Mouse (Mus musculus) bone marrow macrophage, adult 2 months (primary cell): ENCODE data around the gene Ift122. TPM values are rescaled to one million over a fixed set of nuclear protein-coding genes. Genes with fewer than 3 reads are reported as not detected.

ENCODE experiments used
- H3K27ac ChIP-seq: 2 replicates; pipeline ENCODE4 v1.5.1; 2012; ENCODE audit warnings: low read depth, low read length; ENCODE audit not compliant: insufficient read depth
- H3K4me1 ChIP-seq: 2 replicates; pipeline ENCODE4 v1.6.1; 2012; ENCODE audit warnings: low read length; ENCODE audit not compliant: control insufficient read depth, insufficient read depth
- H3K4me3 ChIP-seq: 2 replicates; pipeline ENCODE4 v1.5.1; 2012; ENCODE audit warnings: mild to moderate bottlenecking, low read length, moderate library complexity; ENCODE audit not compliant: insufficient read depth
- CTCF ChIP-seq: IDR thresholded peaks from 2 replicates; pipeline ENCODE4 v1.5.1; 2012; ENCODE audit warnings: low read depth, mild to moderate bottlenecking, low read length, moderate library complexity
- POLR2A ChIP-seq: IDR thresholded peaks from 2 replicates; pipeline ENCODE4 v1.6.1; 2012; ENCODE audit warnings: mild to moderate bottlenecking, low read depth, low read length, borderline replicate concordance
- polyA plus RNA-seq: library from polyadenylated mRNA; stranded (reverse); fragments of >200 nt; gene quantifications from 2 replicates; pipeline ENCODE4 v1.2.4, GENCODE M21; 2012; ENCODE audit not compliant: missing spikeins, insufficient read depth, insufficient read length

The Ift122 gene
- polyA plus RNA-seq: 6.0 and 9.3 TPM in 2 replicates

- peak within 1 kb of the TSS; percentile 53 for H3K27ac ChIP-seq
- H3K4me1 ChIP-seq: no peaks in the 10 kb centered on the region; the same call in 1 of the 2 replicates
- TF ChIP-seq POLR2A: no peak
- TF ChIP-seq CTCF: no peak
- peak within 1 kb of the TSS; percentile 76 for H3K4me3 ChIP-seq
Measured at GRCm38 (mm10) chr6:115853091-115853813, at the start of gene Ift122, which contains the start of gene Mbd4. TSS of gene Ift122 (plus strand) at chr6:115853470. TSS of gene Mbd4 (minus strand) at chr6:115853371.

- peaks cover 2% of the 10 kb centered on the region; the same call in 1 of the 2 replicates for H3K4me1 ChIP-seq
- no peak overlapping the region for H3K27ac ChIP-seq
- H3K4me3 ChIP-seq: no peak overlapping the region
- TF ChIP-seq POLR2A (no peak), CTCF (peak; percentile 38)
Measured at GRCm38 (mm10) chr6:115803541-115804382, 49.5 kb upstream of the Ift122 start.

DNA sequence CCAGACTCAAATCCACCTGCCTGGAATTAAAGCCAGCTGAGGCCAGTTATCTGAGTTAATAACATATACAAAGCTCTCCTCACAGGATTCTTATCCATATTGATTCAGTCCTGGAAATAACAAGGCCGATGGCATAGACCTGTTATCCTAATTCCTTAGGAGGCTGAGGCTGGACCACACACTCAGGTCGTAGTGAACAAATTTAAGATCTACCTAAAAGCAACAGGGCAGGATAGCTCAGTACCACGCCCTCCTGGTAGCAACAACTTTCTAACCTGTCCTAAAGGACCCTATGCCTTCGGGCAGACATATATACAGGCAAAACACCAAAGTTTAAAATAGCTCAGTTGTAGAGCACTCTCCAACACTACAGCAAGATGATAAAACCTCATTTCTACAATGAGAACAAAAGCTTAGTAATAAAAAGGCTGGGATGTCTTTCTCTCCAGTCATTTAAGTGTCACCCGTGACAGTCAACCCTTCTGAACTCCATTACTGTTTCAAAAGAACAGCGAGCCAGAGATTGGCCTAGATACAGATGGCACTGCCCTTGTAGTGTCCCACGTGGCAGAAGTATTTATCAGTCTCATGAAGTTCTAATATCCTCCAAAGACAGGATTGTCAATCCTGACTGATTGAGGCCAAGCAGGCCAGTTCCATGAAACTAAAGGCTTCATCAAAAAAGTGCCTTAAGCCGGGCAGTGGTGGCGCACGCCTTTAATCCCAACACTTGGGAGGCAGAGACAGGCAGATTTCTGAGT is 48.7 kb upstream of the Ift122 start:
- no peak overlapping the region for H3K4me3 ChIP-seq
- TF ChIP-seq CTCF (no peak), POLR2A (no peak)
- peaks cover 2% of the 10 kb centered on the region; the same call in 1 of the 2 replicates for H3K4me1 ChIP-seq
- H3K27ac ChIP-seq: no peak overlapping the region

DNA sequence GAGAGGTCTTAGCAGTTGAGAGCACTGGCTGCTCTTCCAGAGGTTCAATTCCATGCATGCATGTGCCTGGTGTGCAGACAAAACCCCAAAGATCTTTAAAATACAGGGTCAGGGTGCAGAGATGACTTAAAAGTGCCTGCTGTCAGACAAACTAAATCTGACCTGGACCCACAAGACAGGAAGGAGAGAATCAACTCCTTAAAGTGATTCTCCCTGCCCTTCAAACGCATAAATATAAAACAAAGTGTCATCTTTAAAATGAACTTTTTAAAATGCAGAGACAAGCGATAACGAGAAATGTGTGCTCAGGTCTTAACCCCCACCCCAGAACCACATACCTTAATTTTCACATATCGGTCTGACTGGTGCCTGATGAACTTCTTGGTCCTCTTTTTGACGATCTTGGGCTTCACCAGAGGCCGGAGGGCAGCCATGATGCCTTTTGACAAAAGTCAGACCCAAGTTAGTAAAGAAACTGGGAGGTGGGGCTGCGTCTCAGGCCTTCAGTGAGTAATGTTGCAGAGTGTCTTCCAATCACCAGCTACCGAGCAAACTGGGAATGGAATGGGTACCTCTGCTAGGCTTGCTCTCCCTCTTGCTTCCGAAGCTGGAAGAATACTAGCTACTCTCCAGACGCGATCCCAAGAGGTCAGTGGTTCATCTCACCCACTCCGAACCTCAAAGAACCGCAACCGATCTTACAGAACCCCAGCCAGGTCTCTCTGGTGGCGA is 45.6 kb upstream of the Ift122 start:
- Histone ChIP-seq H3K4me1 (peaks cover 2% of the 10 kb centered on the region; the same call in 1 of the 2 replicates), H3K4me3 (peak overlapping the region; percentile 78), H3K27ac (peak overlapping the region; percentile 72)
- TF ChIP-seq CTCF (no peak), POLR2A (no peak)

DNA sequence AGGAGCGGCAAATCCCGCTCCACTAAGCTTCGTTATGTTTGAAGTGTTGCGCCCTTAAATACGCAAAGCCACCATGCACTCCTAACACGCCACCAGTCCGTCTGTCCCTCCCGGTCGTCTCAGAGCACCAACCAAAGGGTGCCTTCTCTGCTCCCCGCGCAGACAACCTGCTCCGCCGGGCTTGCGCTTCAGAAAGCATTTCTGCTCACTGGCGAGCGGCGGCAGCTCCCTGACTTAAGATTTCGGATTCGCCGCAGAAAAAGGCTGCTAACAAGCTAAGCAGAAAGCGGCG is 45.1 kb upstream of the Ift122 start:
- H3K4me3 ChIP-seq: peak overlapping the region; percentile 78
- peak overlapping the region; percentile 72 for H3K27ac ChIP-seq
- H3K4me1 ChIP-seq: peaks cover 2% of the 10 kb centered on the region; the same call in 1 of the 2 replicates
- TF ChIP-seq POLR2A (no peak), CTCF (no peak)

- Histone ChIP-seq H3K4me3 (peak within 1 kb of the TSS; percentile 78), H3K27ac (peak within 1 kb of the TSS; percentile 72), H3K4me1 (peaks cover 2% of the 10 kb centered on the region)
- TF ChIP-seq CTCF (no peak), POLR2A (no peak)
Measured at GRCm38 (mm10) chr6:115808488-115809231, 44.6 kb upstream of the Ift122 start, which contains the start of gene Rpl32. TSS of gene Rpl32 (minus strand) at chr6:115808747.

- Histone ChIP-seq H3K4me1 (peaks cover 15% of the 10 kb centered on the region), H3K27ac (no peak overlapping the region), H3K4me3 (no peak overlapping the region)
- TF ChIP-seq POLR2A: no peak
- no peak for TF ChIP-seq CTCF
Measured at GRCm38 (mm10) chr6:115811606-115812005, 41.7 kb upstream of the Ift122 start.

DNA sequence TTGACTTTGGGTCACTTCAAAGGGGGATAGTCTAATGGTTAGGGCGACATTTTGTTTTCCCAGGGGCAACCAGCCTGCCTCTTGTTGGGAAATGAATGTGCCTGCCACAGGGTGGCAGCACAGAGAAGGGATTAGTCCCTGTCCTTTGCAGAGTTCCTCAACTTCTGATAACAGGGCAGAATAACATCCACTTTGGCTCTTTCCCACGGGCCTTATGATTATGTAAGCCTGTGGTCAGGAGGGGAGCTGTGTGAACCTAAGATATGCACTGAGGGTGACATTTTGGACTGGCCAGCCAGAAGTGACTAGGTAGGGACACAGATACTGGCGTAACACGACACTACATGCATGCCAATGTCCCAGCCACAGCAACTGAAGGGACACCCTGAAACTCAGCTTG is 39.2 kb upstream of the Ift122 start:
- H3K4me3 ChIP-seq: no peak overlapping the region
- TF ChIP-seq CTCF (peak; percentile 69), POLR2A (no peak)
- H3K27ac ChIP-seq: no peak overlapping the region
- peaks cover 15% of the 10 kb centered on the region for H3K4me1 ChIP-seq

DNA sequence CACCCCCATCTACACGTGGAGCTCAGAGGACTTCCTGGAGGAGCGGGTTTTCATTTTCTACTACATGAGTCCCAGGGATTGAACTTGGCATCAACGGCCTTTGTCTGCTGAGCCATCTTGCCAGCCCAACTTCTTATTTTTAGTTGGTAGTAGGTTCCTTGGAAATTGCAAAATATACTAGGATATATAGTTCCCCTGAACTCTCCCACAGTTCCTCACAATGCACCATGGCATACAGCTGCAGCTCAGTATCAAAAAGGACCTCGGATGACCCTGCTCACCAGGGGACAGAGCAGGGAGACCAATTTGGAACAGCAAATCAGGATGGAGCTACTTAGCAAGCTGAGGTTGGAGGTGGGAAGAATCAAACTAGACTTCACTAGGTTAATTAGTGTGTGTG is 38.2 kb upstream of the Ift122 start:
- peaks cover 15% of the 10 kb centered on the region for H3K4me1 ChIP-seq
- no peak overlapping the region for H3K4me3 ChIP-seq
- no peak for TF ChIP-seq POLR2A
- no peak for TF ChIP-seq CTCF
- H3K27ac ChIP-seq: no peak overlapping the region
